ENCODE assay signal across 31 mouse cellular contexts in genomic region chr4:52917311-52917688, GRCm38 (mm10). TPM values are rescaled to one million over a fixed set of nuclear protein-coding genes. Genes with fewer than 3 reads are reported as not detected.
A peak's percentile ranks its signal among the peaks of the same experiment; 100 is the strongest.
DNase-seq lines count a peak whose midpoint lies in the region; ATAC-seq and TF ChIP-seq lines count a peak whose summit lies in the region.
"Had no signal": no experiment of that assay in that cellular context is flagged by ENCODE, and none has a peak within 500 bp of the region (broad histone marks: within the 10 kb centered on the region; RNA-seq: fewer than 3 reads in every experiment).

No protein-coding gene starts in this region.

- TF ChIP-seq CTCF in liver, postnatal 0 days (IDR thresholded peaks at IDR 0.05; ENCODE audit: low read depth) = no peak

- no peak overlapping the region for H3K9ac ChIP-seq in liver, postnatal 0 days (replicated peaks)
- H3K9ac ChIP-seq: embryonic facial prominence, embryonic 12.5 days; forebrain, embryonic 13.5 days; forebrain, embryonic 15.5 days; forebrain, postnatal 0 days had no signal

- no peak for ATAC-seq in liver, postnatal 0 days
- peak; percentile 48 for ATAC-seq in megakaryocyte, adult 5-6 weeks (ENCODE audit: poor library complexity, severe bottlenecking)
- ATAC-seq: activated CD4-positive, CD25-positive, alpha-beta regulatory T cell, adult 4 months; CD4-positive, CD25-positive, alpha-beta regulatory T cell, adult 4 months; forebrain, embryonic 13.5 days; forebrain, embryonic 15.5 days; forebrain, postnatal 0 days; Patski had no signal

- no peak overlapping the region for H3K4me2 ChIP-seq in liver, postnatal 0 days (ENCODE audit: low read depth, low read length)
- H3K4me2 ChIP-seq: embryonic facial prominence, embryonic 12.5 days; forebrain, embryonic 13.5 days; forebrain, embryonic 15.5 days had no signal

- H3K27ac ChIP-seq in liver, postnatal 0 days (ENCODE audit: low read depth) = peak overlapping the region; percentile 44; the same call in 1 of the 2 replicates
- H3K27ac ChIP-seq: embryonic facial prominence, embryonic 10.5 days; embryonic facial prominence, embryonic 12.5 days; forebrain, embryonic 13.5 days; forebrain, embryonic 15.5 days had no signal

- H3K4me1 ChIP-seq in liver, postnatal 0 days (ENCODE audit: insufficient read depth) = 0 out of 2 replicates have a peak, but pooled peaks cover 2% of the 10 kb centered on the region
- H3K4me1 ChIP-seq: embryonic facial prominence, embryonic 10.5 days; embryonic facial prominence, embryonic 12.5 days; forebrain, embryonic 13.5 days; forebrain, embryonic 15.5 days had no signal

- WGBS in liver, postnatal 0 days (ENCODE audit: insufficient replicate concordance) = 54% methylated on average over 2 of the region's 2 CpGs

- H3K4me3 ChIP-seq in liver, postnatal 0 days (ENCODE audit: low read depth, low read length) = no peak overlapping the region
- H3K4me3 ChIP-seq: embryonic facial prominence, embryonic 10.5 days; embryonic facial prominence, embryonic 12.5 days; forebrain, embryonic 13.5 days; forebrain, embryonic 15.5 days had no signal

- H3K27me3 ChIP-seq in liver, postnatal 0 days (ENCODE audit: insufficient read depth, low read length) = no peaks in the 10 kb centered on the region
- no peaks in the 10 kb centered on the region for H3K27me3 ChIP-seq in splenic B cell, adult 2 months (ENCODE audit: control insufficient read depth, insufficient read depth, low read length, poor library complexity, severe bottlenecking)
- H3K27me3 ChIP-seq: CH12.LX; embryonic facial prominence, embryonic 12.5 days; forebrain, embryonic 13.5 days; forebrain, embryonic 15.5 days had no signal

- no peak for TF ChIP-seq EP300 in liver, postnatal 0 days (IDR thresholded peaks at IDR 0.05; ENCODE audit: low read depth)

- no peaks in the 10 kb centered on the region for H3K9me3 ChIP-seq in liver, postnatal 0 days (ENCODE audit: low read length)
- H3K9me3 ChIP-seq: embryonic facial prominence, embryonic 10.5 days; embryonic facial prominence, embryonic 12.5 days; forebrain, embryonic 13.5 days; forebrain, embryonic 15.5 days; G1E had no signal

- no peaks in the 10 kb centered on the region for H3K36me3 ChIP-seq in liver, postnatal 0 days (replicated peaks; ENCODE audit: insufficient read depth, low read length)
- no peaks in the 10 kb centered on the region for H3K36me3 ChIP-seq in splenic B cell, adult 2 months (ENCODE audit: control insufficient read depth, insufficient read depth, low read length, poor library complexity, severe bottlenecking)
- H3K36me3 ChIP-seq: embryonic facial prominence, embryonic 10.5 days; embryonic facial prominence, embryonic 12.5 days; forebrain, embryonic 15.5 days; G1E had no signal

- no peak for DNase-seq in liver, postnatal 0 days
- no peak for DNase-seq in liver
- peak; percentile 3 for DNase-seq in splenic B cell, adult 2 months (ENCODE audit: low read depth, low spot score)
- DNase-seq in layer of hippocampus, postnatal 14 days (ENCODE audit: low spot score in 2 of 2) = no peak
- no peak for DNase-seq in layer of hippocampus, postnatal 10 days (ENCODE audit: low spot score in 2 of 2)
- DNase-seq: adrenal gland, adult 8-10 months; adrenal gland, postnatal 25 days; B cell, adult 2 months; cerebellum, adult 11 months; cerebellum, adult 18-20 months; cerebellum, adult 8-10 months; cerebellum, adult 9-11 months; cerebellum, postnatal 14 days; cerebellum, postnatal 36 days; forebrain, postnatal 0 days had no signal

RNA-seq across cellular contexts. Expression of gene Olfr272, which starts 1.7 kb away (rescaled TPM):
- polyA plus RNA-seq in liver, postnatal 0 days (2015; fragmentation: Nextera tagmentation; extraction: Ambion mirVana) = not detected in 2 replicates
- total RNA-seq in megakaryocyte, adult 5-6 weeks (2015) = not detected in 2 replicates
- total RNA-seq in megakaryocyte, adult 5-6 weeks (2017) = not detected in 2 replicates
- not detected for total RNA-seq in layer of hippocampus, postnatal 14 days (2021)
- total RNA-seq in layer of hippocampus, postnatal 10 days (2021) = not detected
- total RNA-seq: adrenal gland, adult 18-20 months; adrenal gland, adult 8-10 months; adrenal gland, postnatal 25 days; adrenal gland, postnatal 4 days; CH12.LX; forebrain, postnatal 0 days; G1E had no signal
- polyA plus RNA-seq: activated CD4-positive, CD25-positive, alpha-beta regulatory T cell, adult 4 months; CD4-positive, CD25-positive, alpha-beta regulatory T cell, adult 4 months; cortical plate, adult 2 months; embryonic facial prominence, embryonic 10.5 days; embryonic facial prominence, embryonic 12.5 days; embryonic facial prominence, embryonic 14.5 days; forebrain, embryonic 11.5 days; forebrain, embryonic 13.5 days; forebrain, embryonic 15.5 days; forebrain, postnatal 0 days; G1E; Patski had no signal

RNA-seq across cellular contexts. Expression of gene Olfr270, which starts 47.0 kb away (rescaled TPM):
- polyA plus RNA-seq in liver, postnatal 0 days (2015; fragmentation: Nextera tagmentation; extraction: Ambion mirVana) = not detected in 2 replicates
- not detected in 2 replicates for total RNA-seq in megakaryocyte, adult 5-6 weeks (2015)
- not detected in 2 replicates for total RNA-seq in megakaryocyte, adult 5-6 weeks (2017)
- total RNA-seq in layer of hippocampus, postnatal 14 days (2021) = not detected
- not detected for total RNA-seq in layer of hippocampus, postnatal 10 days (2021)
- total RNA-seq: adrenal gland, adult 18-20 months; adrenal gland, adult 8-10 months; adrenal gland, postnatal 25 days; adrenal gland, postnatal 4 days; CH12.LX; forebrain, postnatal 0 days had no signal
- polyA plus RNA-seq: activated CD4-positive, CD25-positive, alpha-beta regulatory T cell, adult 4 months; brain, embryonic 14.5 days; CD4-positive, CD25-positive, alpha-beta regulatory T cell, adult 4 months; cortical plate, adult 2 months; embryonic facial prominence, embryonic 10.5 days; embryonic facial prominence, embryonic 12.5 days; embryonic facial prominence, embryonic 14.5 days; forebrain, embryonic 11.5 days; forebrain, embryonic 13.5 days; forebrain, embryonic 15.5 days; forebrain, postnatal 0 days; G1E; Patski had no signal

RNA-seq across cellular contexts. Expression of gene Olfr273, which starts 58.3 kb away (rescaled TPM):
- not detected in 2 replicates for polyA plus RNA-seq in liver, postnatal 0 days (2015; fragmentation: Nextera tagmentation; extraction: Ambion mirVana)
- not detected in 2 replicates for total RNA-seq in megakaryocyte, adult 5-6 weeks (2015)
- total RNA-seq in megakaryocyte, adult 5-6 weeks (2017) = not detected in 2 replicates
- not detected for total RNA-seq in layer of hippocampus, postnatal 14 days (2021)
- not detected for total RNA-seq in layer of hippocampus, postnatal 10 days (2021)
- total RNA-seq: adrenal gland, adult 18-20 months; adrenal gland, adult 8-10 months; adrenal gland, postnatal 25 days; adrenal gland, postnatal 4 days; CH12.LX; forebrain, postnatal 0 days had no signal
- polyA plus RNA-seq: brain, embryonic 14.5 days; CD4-positive, CD25-positive, alpha-beta regulatory T cell, adult 4 months; cortical plate, adult 2 months; embryonic facial prominence, embryonic 10.5 days; embryonic facial prominence, embryonic 12.5 days; embryonic facial prominence, embryonic 14.5 days; forebrain, embryonic 11.5 days; forebrain, embryonic 13.5 days; forebrain, embryonic 15.5 days; forebrain, postnatal 0 days; G1E; Patski had no signal
